Mouse (Mus musculus): Measurements from ENCODE around the gene Ggt7.

- TF ChIP-seq POLR2A (IDR thresholded peaks at IDR 0.05; ENCODE audit: borderline replicate concordance, extremely low read depth, low read depth, low read length) (no peak), CTCF (IDR thresholded peaks at IDR 0.05; ENCODE audit: insufficient read depth, low read length) (no peak)
Observed at GRCm38 (mm10) chr2:155473570-155474088, 44.4 kb downstream of the Ggt7 start, which contains the start of gene Ncoa6.
